Mouse (Mus musculus): ENCODE measurements around the gene Abhd15. TPM values are rescaled to one million over a fixed set of nuclear protein-coding genes. Genes with fewer than 3 reads are reported as not detected.
A peak's percentile ranks its signal among the peaks of the same experiment; 100 is the strongest.

Abhd15 gene
- polyA plus RNA-seq, 1 experiment from 2014 or later: 3.3 TPM

DNA sequence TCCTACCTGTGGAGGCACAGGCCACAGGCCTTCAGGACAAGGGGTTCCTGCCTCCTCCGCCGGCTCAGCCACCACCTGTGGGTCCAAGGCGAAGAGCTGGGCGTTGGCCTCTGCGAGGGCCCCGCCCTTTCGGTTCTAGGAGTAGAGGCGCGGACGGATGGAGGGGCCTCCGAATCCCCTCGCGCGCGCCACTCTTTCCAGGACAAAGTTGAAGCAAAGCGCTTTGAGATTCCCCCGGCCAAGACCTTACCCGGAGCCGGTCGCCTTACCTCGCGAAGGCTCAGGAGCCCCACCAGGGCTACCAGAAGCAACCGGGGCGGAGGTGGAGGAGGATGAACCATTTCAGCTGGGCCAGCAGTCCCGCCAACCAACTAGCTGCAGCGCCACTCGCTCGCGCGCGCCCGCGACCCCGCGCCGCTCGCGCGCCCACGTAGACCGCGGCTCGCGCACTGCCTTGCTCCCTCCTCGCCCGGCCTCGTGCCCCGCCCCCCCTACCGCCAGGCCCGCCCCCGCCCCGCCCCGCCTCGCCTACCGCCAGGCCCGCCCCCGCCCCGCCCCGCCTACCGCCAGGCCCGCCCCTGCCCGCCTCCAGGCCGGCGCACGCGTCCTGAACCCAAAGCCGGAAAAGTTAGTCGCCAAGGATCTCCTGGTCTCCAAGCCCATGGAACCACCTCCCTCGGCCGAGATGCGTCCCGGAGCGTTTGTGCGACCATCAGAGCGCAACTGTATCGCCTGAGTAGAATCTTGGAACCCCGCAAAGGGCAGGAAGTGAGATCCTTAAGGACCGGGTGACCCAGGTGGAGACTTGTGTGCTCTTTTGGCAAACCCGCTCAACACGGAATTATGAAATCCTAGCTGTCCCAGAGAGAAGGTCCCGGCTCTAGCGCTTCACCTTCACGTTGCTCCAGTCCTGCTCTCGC lies 1.8 kb upstream of the Abhd15 start:
- Histone ChIP-seq H3K4me1 (replicated peaks; ENCODE audit: control insufficient read depth, insufficient read depth, low read length) (peaks cover 26% of the 10 kb centered on the region), H3K27ac (ENCODE audit: low read depth, low read length) (no peak overlapping the region), H3K4me3 (ENCODE audit: low read depth, low read length) (peak overlapping the region; percentile 58), H3K9me3 (ENCODE audit: control insufficient read depth, low read length) (no peaks in the 10 kb centered on the region), H3K36me3 (ENCODE audit: control insufficient read depth, insufficient read depth, low read length) (no peaks in the 10 kb centered on the region), H3K4me2 (ENCODE audit: low read depth, low read length, severe bottlenecking) (peak overlapping the region; percentile 80), H3K9ac (ENCODE audit: low read length) (peak overlapping the region; percentile 73), H3K27me3 (ENCODE audit: control insufficient read depth, insufficient read depth, low read length) (peaks cover 9% of the 10 kb centered on the region)
- WGBS: under 1% methylated on average over 81 of the region's 84 CpGs
- ATAC-seq (replicated peaks; ENCODE audit: low FRiP score) (peak; percentile 62), DNase-seq (ENCODE audit: low spot score) (peak; percentile 97)

DNA sequence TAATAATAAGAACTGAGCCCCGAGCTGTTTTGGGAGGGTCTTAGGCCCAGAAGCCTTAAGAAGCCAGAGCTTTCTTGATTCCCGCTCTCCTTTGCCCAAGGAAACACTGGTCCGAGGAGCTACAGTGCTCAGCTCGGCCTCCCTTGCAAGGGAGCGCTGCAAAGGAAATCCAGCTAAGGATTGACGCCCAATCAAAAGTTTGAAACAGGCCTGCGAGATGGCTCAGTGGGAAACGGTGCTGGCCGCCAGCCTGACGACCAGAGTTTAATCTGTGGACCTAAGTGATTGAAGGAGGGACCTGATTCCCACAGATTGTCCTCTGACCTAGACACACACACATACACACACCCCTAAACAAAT lies 1.1 kb upstream of the Abhd15 start:
- peak overlapping the region; percentile 67 for H3K4me2 ChIP-seq (ENCODE audit: low read depth, low read length, severe bottlenecking)
- H3K36me3 ChIP-seq (ENCODE audit: control insufficient read depth, insufficient read depth, low read length): no peaks in the 10 kb centered on the region
- WGBS: 2% methylated on average over 10 of the region's 10 CpGs
- DNase-seq (ENCODE audit: low spot score): no peak
- ATAC-seq (replicated peaks; ENCODE audit: low FRiP score): no peak
- H3K27me3 ChIP-seq (ENCODE audit: control insufficient read depth, insufficient read depth, low read length): peaks cover 9% of the 10 kb centered on the region
- H3K4me1 ChIP-seq (replicated peaks; ENCODE audit: control insufficient read depth, insufficient read depth, low read length): peaks cover 26% of the 10 kb centered on the region
- no peaks in the 10 kb centered on the region for H3K9me3 ChIP-seq (ENCODE audit: control insufficient read depth, low read length)
- H3K9ac ChIP-seq (ENCODE audit: low read length): peak overlapping the region; percentile 50
- H3K27ac ChIP-seq (ENCODE audit: low read depth, low read length): no peak overlapping the region
- peak overlapping the region; percentile 58 for H3K4me3 ChIP-seq (ENCODE audit: low read depth, low read length)

DNA sequence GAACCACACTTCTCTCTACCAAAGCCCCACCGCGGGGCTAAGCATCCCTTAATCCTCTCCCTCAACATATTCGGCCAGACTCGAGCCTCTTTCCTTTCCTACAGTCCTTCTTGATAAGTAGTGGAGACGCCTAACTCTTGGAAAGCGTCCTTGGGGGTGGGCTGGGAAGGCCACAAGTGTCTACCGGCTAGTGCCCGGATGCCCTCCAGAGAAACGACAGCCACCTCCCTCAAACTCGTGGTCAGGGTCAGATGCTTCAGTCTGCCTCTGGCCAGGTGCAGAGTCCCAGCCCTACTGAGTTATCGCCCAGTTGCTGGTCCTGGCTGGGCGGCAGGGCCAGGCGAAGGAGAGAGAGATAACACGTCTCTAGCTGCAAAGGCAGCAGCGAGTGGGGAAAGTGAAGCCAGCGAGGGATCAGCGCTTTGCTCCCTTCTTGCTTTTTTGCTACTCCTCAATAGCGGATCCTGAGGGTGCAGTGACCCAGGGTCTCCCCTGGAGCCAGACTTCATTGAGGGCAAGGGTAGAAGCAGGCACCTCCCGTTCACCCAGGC lies 565 bp upstream of the Abhd15 start:
- peaks cover 9% of the 10 kb centered on the region for H3K27me3 ChIP-seq (ENCODE audit: control insufficient read depth, insufficient read depth, low read length)
- H3K4me2 ChIP-seq (ENCODE audit: low read depth, low read length, severe bottlenecking): peak overlapping the region; percentile 92
- peak overlapping the region; percentile 57 for H3K9ac ChIP-seq (ENCODE audit: low read length)
- no peaks in the 10 kb centered on the region for H3K36me3 ChIP-seq (ENCODE audit: control insufficient read depth, insufficient read depth, low read length)
- H3K27ac ChIP-seq (ENCODE audit: low read depth, low read length): peak overlapping the region; percentile 12; the same call in 1 of the 2 replicates
- 3% methylated on average over 18 of the region's 19 CpGs for WGBS
- H3K4me1 ChIP-seq (replicated peaks; ENCODE audit: control insufficient read depth, insufficient read depth, low read length): peaks cover 26% of the 10 kb centered on the region
- peak; percentile 65 for DNase-seq (ENCODE audit: low spot score)
- no peaks in the 10 kb centered on the region for H3K9me3 ChIP-seq (ENCODE audit: control insufficient read depth, low read length)
- ATAC-seq (replicated peaks; ENCODE audit: low FRiP score): no peak
- peak overlapping the region; percentile 44 for H3K4me3 ChIP-seq (ENCODE audit: low read depth, low read length)

DNA sequence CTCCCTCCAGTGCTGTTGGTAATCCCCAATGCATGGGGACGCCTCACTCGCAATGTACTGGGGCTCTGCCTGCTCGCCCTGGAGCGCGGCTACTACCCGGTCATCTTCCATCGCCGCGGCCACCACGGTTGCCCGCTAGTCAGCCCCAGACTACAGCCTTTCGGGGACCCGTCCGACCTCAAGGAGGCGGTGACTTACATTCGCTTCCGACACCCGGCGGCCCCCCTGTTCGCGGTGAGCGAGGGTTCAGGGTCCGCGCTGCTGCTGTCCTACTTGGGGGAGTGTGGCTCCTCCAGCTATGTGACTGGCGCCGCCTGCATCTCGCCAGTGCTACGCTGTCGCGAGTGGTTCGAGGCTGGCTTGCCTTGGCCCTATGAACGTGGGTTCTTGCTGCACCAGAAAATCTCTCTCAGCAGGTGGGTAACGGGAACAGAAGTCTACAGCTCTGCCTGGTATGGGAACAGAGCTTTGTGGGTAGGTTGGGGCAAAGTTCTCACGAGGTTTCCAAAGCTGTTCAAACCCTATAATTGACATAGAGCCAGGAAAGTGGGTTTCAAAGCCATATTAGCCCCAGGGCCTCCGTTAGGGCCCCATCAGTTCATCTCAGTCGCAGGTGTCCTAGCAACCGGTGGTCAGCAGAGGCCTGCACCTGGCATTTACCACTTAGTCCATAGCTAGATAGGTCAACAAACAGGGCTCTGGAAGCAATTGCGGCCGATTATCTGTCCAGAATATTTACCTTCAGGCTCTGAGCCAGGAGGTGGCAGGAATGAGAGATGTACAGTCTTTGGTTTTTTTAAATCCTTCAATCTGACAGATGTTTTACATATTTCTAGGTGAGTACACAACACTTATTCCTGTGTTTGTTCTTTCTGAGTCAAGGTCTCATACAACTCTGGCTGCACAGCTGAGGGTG lies 974 bp downstream of the Abhd15 start, which contains the start of gene Trp53i13:
Gene Trp53i13, minus strand, starts transcription at position 344 of the 916 bp plus-strand sequence.
- peak within 1 kb of the TSS; percentile 57 for H3K9ac ChIP-seq (ENCODE audit: low read length)
- H3K4me2 ChIP-seq (ENCODE audit: low read depth, low read length, severe bottlenecking): peak within 1 kb of the TSS; percentile 92
- H3K9me3 ChIP-seq (ENCODE audit: control insufficient read depth, low read length): no peaks in the 10 kb centered on the region
- DNase-seq (ENCODE audit: low spot score): no peak
- ATAC-seq (replicated peaks; ENCODE audit: low FRiP score): peak; percentile 3; the same call in 1 of the 2 replicates
- no peaks in the 10 kb centered on the region for H3K36me3 ChIP-seq (ENCODE audit: control insufficient read depth, insufficient read depth, low read length)
- H3K27me3 ChIP-seq (ENCODE audit: control insufficient read depth, insufficient read depth, low read length): peaks cover 9% of the 10 kb centered on the region
- H3K4me3 ChIP-seq (ENCODE audit: low read depth, low read length): peak within 1 kb of the TSS; percentile 44
- peaks cover 26% of the 10 kb centered on the region for H3K4me1 ChIP-seq (replicated peaks; ENCODE audit: control insufficient read depth, insufficient read depth, low read length)
- 5% methylated on average over 39 of the region's 39 CpGs for WGBS
- H3K27ac ChIP-seq (ENCODE audit: low read depth, low read length): no peak within 1 kb of the TSS

DNA sequence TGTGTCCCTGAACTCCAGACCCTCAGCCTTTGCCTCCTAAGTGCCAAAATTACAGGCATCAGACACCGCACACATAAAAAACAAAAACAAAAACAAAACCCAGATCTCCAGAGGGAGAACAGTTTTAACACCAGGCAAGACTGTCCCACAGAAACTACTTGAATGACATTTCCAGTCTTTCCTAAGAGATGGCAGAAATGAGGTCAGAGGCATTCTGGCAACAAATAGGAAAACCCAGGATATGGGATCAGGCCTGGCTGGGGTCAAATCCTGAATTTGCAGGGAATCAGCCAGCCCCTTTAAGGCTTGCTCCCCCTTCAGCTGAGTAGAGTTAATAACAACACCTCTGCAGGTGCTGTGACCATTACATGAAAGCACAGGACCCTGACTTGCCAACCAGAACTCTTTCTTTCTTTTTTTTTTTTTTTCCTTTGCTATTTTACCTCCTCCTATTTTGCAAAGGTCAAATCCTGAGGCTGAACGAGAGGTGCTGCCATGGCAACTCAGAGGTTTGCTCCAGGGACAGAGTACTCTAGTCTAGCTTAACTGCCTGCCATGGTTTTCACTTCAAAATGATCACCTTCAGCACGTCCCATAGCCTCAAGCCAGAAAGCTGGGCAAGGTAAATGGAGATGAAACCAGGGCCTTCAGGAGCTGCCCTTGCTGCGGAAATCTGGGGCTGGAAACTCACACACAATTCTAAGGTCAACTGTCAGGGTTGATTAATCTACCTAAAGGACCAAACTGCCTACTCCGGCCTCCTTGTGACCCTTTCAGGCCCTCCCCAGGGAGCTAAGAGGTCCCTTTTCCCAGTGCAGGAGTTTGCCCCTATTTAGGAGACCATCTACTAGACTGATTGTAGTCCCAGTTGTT lies 1.9 kb downstream of the Abhd15 start:
- Histone ChIP-seq H3K9ac (ENCODE audit: low read length) (no peak overlapping the region), H3K36me3 (ENCODE audit: control insufficient read depth, insufficient read depth, low read length) (no peaks in the 10 kb centered on the region), H3K27ac (ENCODE audit: low read depth, low read length) (no peak overlapping the region), H3K4me2 (ENCODE audit: low read depth, low read length, severe bottlenecking) (no peak overlapping the region), H3K4me1 (replicated peaks; ENCODE audit: control insufficient read depth, insufficient read depth, low read length) (peaks cover 26% of the 10 kb centered on the region), H3K4me3 (ENCODE audit: low read depth, low read length) (no peak overlapping the region), H3K9me3 (ENCODE audit: control insufficient read depth, low read length) (no peaks in the 10 kb centered on the region), H3K27me3 (ENCODE audit: control insufficient read depth, insufficient read depth, low read length) (peaks cover 9% of the 10 kb centered on the region)
- ATAC-seq (replicated peaks; ENCODE audit: low FRiP score) (no peak), DNase-seq (ENCODE audit: low spot score) (peak; percentile 46)
- WGBS: 59% methylated on average over 5 of the region's 5 CpGs

DNA sequence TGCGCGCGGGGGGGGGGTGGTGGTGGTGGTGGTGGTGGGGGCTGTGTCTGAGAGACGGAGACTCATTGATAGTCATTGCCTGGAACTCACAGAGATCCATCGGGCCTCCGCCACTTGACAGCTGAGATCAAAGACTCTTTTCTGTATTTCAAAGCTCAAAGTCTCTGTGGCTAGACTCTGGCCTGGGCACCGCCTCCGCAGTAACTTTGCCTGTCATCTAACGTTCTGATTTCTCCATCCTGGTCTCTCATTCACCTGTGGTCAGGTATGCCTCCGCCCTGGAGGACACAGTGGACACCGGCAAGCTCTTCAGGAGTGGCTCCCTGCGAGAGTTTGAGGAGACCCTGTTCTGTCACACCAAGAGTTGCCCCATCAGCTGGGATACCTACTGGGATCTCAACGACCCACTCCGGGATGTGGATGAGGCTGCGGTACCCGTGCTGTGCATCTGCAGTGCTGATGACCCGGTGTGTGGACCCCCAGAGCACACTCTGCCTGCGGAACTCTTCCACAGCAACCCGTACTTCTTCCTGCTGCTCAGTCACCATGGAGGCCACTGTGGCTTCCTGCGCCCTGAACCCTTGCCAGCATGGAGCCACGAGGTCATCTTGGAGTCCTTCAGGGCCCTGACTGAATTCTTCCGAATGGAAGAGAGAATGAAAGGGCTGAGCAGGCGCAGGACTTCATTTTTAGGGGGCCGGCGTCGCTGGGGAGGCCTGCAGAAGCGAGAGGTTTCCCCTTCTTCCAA lies 3.3 kb downstream of the Abhd15 start:
- no peaks in the 10 kb centered on the region for H3K9me3 ChIP-seq (ENCODE audit: control insufficient read depth, low read length)
- no peaks in the 10 kb centered on the region for H3K36me3 ChIP-seq (ENCODE audit: control insufficient read depth, insufficient read depth, low read length)
- H3K9ac ChIP-seq (ENCODE audit: low read length): no peak overlapping the region
- H3K4me1 ChIP-seq (replicated peaks; ENCODE audit: control insufficient read depth, insufficient read depth, low read length): peaks cover 22% of the 10 kb centered on the region
- peak; percentile 51 for DNase-seq (ENCODE audit: low spot score)
- no peak overlapping the region for H3K4me3 ChIP-seq (ENCODE audit: low read depth, low read length)
- no peak for ATAC-seq (replicated peaks; ENCODE audit: low FRiP score)
- H3K4me2 ChIP-seq (ENCODE audit: low read depth, low read length, severe bottlenecking): no peak overlapping the region
- 84% methylated on average over 27 of the region's 27 CpGs for WGBS
- H3K27me3 ChIP-seq (ENCODE audit: control insufficient read depth, insufficient read depth, low read length): peaks cover 9% of the 10 kb centered on the region
- H3K27ac ChIP-seq (ENCODE audit: low read depth, low read length): no peak overlapping the region

DNA sequence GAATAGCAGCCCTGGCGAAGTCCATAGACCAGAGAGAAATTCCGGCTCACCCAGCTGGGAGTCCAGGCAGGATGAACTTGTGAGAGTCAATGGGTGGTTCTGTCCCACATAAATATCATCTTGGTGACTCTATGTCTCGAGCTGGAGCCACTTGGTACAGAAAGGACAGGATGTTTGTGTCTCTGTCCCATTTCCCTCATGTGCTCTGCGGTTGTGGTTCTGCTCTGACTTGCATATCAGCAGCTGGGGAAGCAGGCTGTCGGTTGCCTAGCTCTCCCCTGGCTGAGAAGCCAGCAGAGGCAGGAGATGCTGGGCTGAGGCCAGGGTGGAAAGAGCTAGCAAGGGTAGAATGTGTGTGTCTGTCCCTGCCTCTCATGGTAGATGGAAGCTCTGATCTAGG lies 4.1 kb downstream of the Abhd15 start, which contains the start of gene Gm10392:
Gene Gm10392, minus strand, starts transcription at position 156 of the 400 bp plus-strand sequence.
- Histone ChIP-seq H3K4me2 (ENCODE audit: low read depth, low read length, severe bottlenecking) (no peak within 1 kb of the TSS), H3K36me3 (ENCODE audit: control insufficient read depth, insufficient read depth, low read length) (no peaks in the 10 kb centered on the region), H3K27ac (ENCODE audit: low read depth, low read length) (no peak within 1 kb of the TSS), H3K4me1 (replicated peaks; ENCODE audit: control insufficient read depth, insufficient read depth, low read length) (peaks cover 19% of the 10 kb centered on the region), H3K27me3 (ENCODE audit: control insufficient read depth, insufficient read depth, low read length) (peaks cover 9% of the 10 kb centered on the region), H3K9ac (ENCODE audit: low read length) (no peak within 1 kb of the TSS), H3K9me3 (ENCODE audit: control insufficient read depth, low read length) (no peaks in the 10 kb centered on the region), H3K4me3 (ENCODE audit: low read depth, low read length) (no peak within 1 kb of the TSS)
- DNase-seq (ENCODE audit: low spot score) (no peak), ATAC-seq (replicated peaks; ENCODE audit: low FRiP score) (no peak)
- 87% methylated on average over 5 of the region's 5 CpGs for WGBS

All from forebrain, embryonic 11.5 days (tissue).